Mouse (Mus musculus) embryo, embryonic 11 days (tissue): ENCODE measurements around the gene Hcrt.

Source experiments
- DNase-seq: peaks from one replicate; pipeline ENCODE4 v3.0.0-alpha.2; 2015

The Hcrt gene

GRCm38 (mm10) chr11:100766726-100767125, 4.0 kb upstream of the Hcrt start:
- DNase-seq = no peak

GRCm38 (mm10) chr11:100761547-100762045, 1.1 kb downstream of the Hcrt start:
- DNase-seq = peak; percentile 91

GRCm38 (mm10) chr11:100759611-100760233, 3.0 kb downstream of the Hcrt start, which contains the start of gene Kcnh4:
TSS of gene Kcnh4 (minus strand) at chr11:100759942.
- peak; percentile 59 for DNase-seq

GRCm38 (mm10) chr11:100758707-100759610, 3.8 kb downstream of the Hcrt start:
- peak; percentile 82 for DNase-seq

- no peak for DNase-seq
These were observed 5.2 kb downstream of the Hcrt start for GRCm38 (mm10) chr11:100757566-100757965.

GRCm38 (mm10) chr11:100756476-100756875, 6.3 kb downstream of the Hcrt start:
- DNase-seq = no peak

GRCm38 (mm10) chr11:100754693-100755057, 8.1 kb downstream of the Hcrt start:
- no peak for DNase-seq

GRCm38 (mm10) chr11:100754021-100754692, 8.6 kb downstream of the Hcrt start:
- DNase-seq = no peak

- peak; percentile 6 for DNase-seq
These were observed 10.4 kb downstream of the Hcrt start for GRCm38 (mm10) chr11:100752294-100752693.

- no peak for DNase-seq
These were observed 12.6 kb downstream of the Hcrt start for GRCm38 (mm10) chr11:100750127-100750526.

GRCm38 (mm10) chr11:100749469-100749868, 13.3 kb downstream of the Hcrt start:
- no peak for DNase-seq

GRCm38 (mm10) chr11:100748620-100749019, 14.1 kb downstream of the Hcrt start:
- no peak for DNase-seq

GRCm38 (mm10) chr11:100747114-100747513, 15.6 kb downstream of the Hcrt start:
- DNase-seq = no peak

GRCm38 (mm10) chr11:100746546-100746945, 16.2 kb downstream of the Hcrt start:
- no peak for DNase-seq

GRCm38 (mm10) chr11:100745085-100745484, 17.6 kb downstream of the Hcrt start:
- peak; percentile 73 for DNase-seq

GRCm38 (mm10) chr11:100741348-100741747, 21.4 kb downstream of the Hcrt start:
- DNase-seq = no peak

- no peak for DNase-seq
These were observed 24.0 kb downstream of the Hcrt start for GRCm38 (mm10) chr11:100738749-100739148.

- DNase-seq = peak; percentile 99
These were observed 24.6 kb downstream of the Hcrt start, which contains the start of gene Rab5c for GRCm38 (mm10) chr11:100738066-100738604. TSS of gene Rab5c (minus strand) at chr11:100738215.

- DNase-seq = no peak
These were observed 25.5 kb downstream of the Hcrt start for GRCm38 (mm10) chr11:100737105-100737733.

GRCm38 (mm10) chr11:100736746-100737080, 26.0 kb downstream of the Hcrt start:
- DNase-seq = no peak

GRCm38 (mm10) chr11:100735954-100736745, 26.6 kb downstream of the Hcrt start:
- DNase-seq = no peak
